ENCODE assay signal across 25 mouse cellular contexts in genomic region chr7:126220611-126221010, GRCm38 (mm10).
"Had no signal": no experiment of that assay in that cellular context is flagged by ENCODE, and none has a peak within 500 bp of the region (broad histone marks: within the 10 kb centered on the region; RNA-seq: fewer than 3 reads in every experiment).

No protein-coding gene starts in this region.

- H3K9me3 ChIP-seq: heart, embryonic 13.5 days; heart, embryonic 15.5 days; hindbrain, embryonic 13.5 days; hindbrain, embryonic 15.5 days; kidney, embryonic 15.5 days; limb, embryonic 13.5 days; limb, embryonic 15.5 days; liver, embryonic 12.5 days had no signal

- H3K4me3 ChIP-seq: heart, adult 2 months; heart, embryonic 13.5 days; heart, embryonic 15.5 days; hindbrain, embryonic 13.5 days; hindbrain, embryonic 15.5 days; kidney, embryonic 15.5 days; limb, embryonic 13.5 days; limb, embryonic 15.5 days; liver, embryonic 12.5 days had no signal

- H3K36me3 ChIP-seq: heart, embryonic 13.5 days; heart, embryonic 15.5 days; hindbrain, embryonic 13.5 days; hindbrain, embryonic 15.5 days; kidney, embryonic 15.5 days; limb, embryonic 13.5 days; limb, embryonic 15.5 days; liver, embryonic 12.5 days had no signal

- H3K27me3 ChIP-seq: heart, embryonic 13.5 days; heart, embryonic 15.5 days; hindbrain, embryonic 13.5 days; hindbrain, embryonic 15.5 days; kidney, embryonic 15.5 days; limb, embryonic 13.5 days; limb, embryonic 15.5 days had no signal

- DNase-seq: gastrocnemius, postnatal 14 days; gastrocnemius, postnatal 36 days; heart, adult 11 months; heart, adult 2 months; heart, postnatal 14 days; heart, postnatal 36 days; kidney, adult 11 months; kidney, adult 2 months; kidney, adult 9 months; kidney, postnatal 14 days; kidney, postnatal 36 days; layer of hippocampus, adult 9-11 months; layer of hippocampus, postnatal 36 days; left cerebral cortex, postnatal 4 days had no signal

- H3K27ac ChIP-seq: heart, adult 2 months; heart, embryonic 13.5 days; heart, embryonic 15.5 days; hindbrain, embryonic 13.5 days; hindbrain, embryonic 15.5 days; hindbrain, postnatal 0 days; kidney, embryonic 15.5 days; kidney, postnatal 0 days; limb, embryonic 13.5 days; limb, embryonic 15.5 days; liver, embryonic 12.5 days; liver, embryonic 14.5 days had no signal

- H3K4me1 ChIP-seq: hindbrain, embryonic 13.5 days; hindbrain, embryonic 15.5 days; kidney, embryonic 15.5 days; limb, embryonic 13.5 days; limb, embryonic 15.5 days; liver, embryonic 12.5 days had no signal

- H3K9ac ChIP-seq: heart, embryonic 13.5 days; heart, embryonic 15.5 days; hindbrain, embryonic 13.5 days; hindbrain, embryonic 15.5 days; kidney, embryonic 15.5 days; limb, embryonic 13.5 days; limb, embryonic 15.5 days; liver, embryonic 12.5 days; liver, embryonic 14.5 days had no signal
